Mouse (Mus musculus) thymus, postnatal 0 days (tissue): ENCODE results near the gene Adgrb2. TPM values are rescaled to one million over a fixed set of nuclear protein-coding genes. Genes with fewer than 3 reads are reported as not detected.
A peak's percentile ranks its signal among the peaks of the same experiment; 100 is the strongest.

Source experiments
- DNase-seq: peaks from one replicate; pipeline ENCODE4 v3.0.0-alpha.2; 2015; ENCODE audit warnings: low spot score
- polyA plus RNA-seq: library from polyadenylated mRNA; unstranded; fragments of >200 nt; fragmentation: Nextera tagmentation; extraction: Ambion mirVana; gene quantifications from 2 replicates; pipeline ENCODE4 v1.2.1, GENCODE M21; 2015

The Adgrb2 gene
- polyA plus RNA-seq, 1 experiment from 2014 or later: 0.17 TPM

DNA sequence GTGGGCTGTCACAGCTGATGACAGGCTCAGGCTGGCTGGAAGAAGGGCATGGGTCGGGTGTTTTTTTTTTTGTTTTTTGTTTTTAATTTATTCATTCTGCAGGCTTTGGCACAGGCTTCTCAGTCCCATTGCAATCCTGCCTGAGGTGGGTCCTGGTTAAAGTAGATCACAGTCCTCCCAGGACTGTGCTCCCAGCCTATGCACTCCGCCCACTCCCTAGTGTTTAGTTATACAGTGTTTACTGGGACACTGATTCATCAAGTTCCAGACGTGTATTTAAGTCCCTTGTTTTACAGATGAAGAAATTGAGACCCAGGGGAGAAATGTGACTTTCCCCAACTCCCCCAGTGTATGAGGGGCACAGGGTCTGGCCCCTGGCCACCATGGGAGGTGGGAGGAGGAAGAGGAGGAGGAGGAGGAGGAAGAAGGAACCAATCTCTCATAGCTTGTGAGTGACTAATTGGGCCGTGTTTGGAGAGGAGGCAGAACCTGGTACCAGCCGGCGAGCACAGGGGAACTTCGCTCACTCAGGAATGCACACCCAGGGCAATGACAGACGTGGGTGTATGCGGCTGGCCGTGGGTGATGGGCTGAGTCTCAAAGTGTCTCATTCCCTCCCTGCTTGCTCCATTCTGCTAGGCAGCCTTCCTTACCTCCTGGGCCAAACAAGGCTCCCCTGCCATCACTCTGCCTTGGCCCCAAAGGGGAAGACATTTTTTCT, 39.0 kb downstream of the Adgrb2 start:
- no peak for DNase-seq

DNA sequence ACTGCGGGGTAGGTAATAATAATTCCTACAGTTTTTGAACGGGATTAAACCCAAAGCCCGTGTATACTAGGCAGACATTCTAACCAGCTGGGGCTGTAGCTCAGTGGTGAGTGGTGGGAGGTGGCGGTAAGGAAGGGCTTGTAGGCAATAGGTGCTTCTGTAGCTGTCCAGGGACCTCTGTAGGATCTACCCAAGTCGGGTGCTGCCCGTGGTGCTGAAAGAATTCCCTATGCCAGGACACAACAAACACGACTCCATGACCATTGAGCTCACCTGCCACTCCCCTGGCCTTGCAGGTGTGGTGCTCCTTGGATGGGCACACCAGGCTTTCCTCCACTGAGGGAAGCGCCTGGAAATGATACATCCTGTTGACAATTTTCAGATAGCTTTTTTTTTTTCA, 40.9 kb downstream of the Adgrb2 start:
- no peak for DNase-seq

DNA sequence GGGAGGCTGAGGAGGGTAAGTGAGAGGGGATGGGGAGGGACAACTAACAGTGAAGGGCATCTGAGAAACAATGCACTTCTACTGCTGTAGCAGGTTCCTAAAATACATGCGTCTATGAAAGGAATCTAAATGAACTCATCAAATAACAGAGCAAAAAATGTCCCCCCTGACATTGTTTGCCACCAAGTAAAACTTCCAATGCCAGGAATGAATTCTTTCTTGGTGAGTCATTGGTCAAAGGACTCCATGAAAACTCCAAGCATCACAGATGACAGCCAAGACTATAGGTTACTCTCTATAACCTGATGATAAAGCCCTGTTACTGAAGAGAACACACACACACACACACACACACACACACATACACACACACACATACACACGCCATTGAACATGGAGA, 46.5 kb downstream of the Adgrb2 start:
- DNase-seq: no peak

DNA sequence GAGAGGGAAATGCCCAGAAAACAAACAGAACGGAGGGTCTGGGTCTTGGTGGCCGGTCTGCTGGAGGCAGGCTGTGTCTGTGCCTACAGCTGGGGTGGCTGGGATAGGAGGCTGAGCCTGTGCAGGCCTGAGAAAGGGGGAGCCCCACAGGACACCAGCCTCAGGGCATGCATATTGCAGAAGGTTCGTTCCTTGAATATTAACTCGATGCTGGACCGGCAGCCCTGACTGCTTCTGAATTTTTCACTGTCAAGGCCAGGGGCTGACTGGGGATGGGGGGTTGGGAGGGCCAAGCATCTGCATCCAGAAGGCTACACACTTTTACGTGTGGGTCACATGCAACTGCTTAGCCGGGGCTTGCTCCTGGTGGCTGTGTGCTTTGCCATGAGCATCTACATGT, 48.8 kb downstream of the Adgrb2 start:
- DNase-seq: no peak

DNA sequence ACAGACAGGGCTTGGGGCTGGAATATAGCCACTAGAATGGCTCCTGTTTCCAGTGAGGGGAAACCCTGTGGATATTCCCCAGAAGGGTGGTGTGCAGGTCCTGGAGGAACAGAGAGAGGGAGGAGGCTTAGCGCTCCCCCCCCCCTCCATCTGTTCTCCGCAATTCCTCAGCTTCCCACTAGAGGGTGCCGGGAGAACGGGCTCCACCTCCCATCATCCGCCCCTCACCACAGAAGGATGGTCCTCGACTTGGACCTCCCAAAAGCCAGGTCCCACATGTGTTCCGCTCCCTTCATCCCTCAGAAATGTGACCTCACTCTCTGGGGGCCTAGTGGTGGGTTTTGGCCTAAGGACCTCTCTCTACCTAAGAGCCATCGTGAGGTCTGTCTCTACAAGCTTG, 51.4 kb downstream of the Adgrb2 start:
- peak; percentile 27 for DNase-seq

DNA sequence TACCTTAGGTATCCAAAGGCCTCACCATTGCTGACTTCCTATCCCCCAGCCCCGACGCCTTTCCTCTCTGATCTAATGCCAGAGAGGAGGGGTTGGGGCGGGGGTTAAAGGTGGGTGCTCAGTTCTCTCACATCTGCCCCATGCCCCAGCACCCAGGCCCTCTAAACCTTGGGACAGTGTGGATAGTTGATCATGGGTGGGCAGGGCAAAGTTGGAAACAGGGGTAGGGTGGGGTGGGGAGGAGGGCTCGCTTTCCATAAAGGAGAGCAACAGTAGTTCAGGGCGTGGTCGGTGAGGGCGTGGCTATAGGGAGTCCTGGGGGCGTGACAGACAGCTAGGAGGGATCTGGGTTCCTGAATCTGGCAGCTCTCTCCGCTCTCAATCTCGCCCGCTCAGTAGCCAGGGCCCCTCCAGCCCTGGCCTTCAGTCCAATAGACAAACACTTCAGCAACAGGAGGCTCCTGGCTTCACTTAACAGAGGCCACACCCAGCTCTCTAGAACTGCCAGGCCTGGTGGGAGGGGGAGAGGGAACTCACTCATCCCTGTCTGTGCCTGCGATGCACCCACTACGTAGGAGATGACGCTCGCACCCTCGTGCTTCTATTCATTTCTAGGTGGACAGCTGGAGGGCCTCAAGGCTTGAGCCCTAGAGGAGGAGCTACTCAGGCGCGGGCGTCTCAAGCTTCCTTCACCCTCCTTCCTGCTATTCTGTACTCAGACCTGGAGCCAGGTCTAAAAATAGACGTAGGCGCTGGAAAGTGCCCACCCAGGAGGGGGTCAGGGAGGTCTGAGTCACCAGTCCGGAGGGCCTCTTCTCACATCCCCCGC, 52.1 kb downstream of the Adgrb2 start:
- DNase-seq: no peak

DNA sequence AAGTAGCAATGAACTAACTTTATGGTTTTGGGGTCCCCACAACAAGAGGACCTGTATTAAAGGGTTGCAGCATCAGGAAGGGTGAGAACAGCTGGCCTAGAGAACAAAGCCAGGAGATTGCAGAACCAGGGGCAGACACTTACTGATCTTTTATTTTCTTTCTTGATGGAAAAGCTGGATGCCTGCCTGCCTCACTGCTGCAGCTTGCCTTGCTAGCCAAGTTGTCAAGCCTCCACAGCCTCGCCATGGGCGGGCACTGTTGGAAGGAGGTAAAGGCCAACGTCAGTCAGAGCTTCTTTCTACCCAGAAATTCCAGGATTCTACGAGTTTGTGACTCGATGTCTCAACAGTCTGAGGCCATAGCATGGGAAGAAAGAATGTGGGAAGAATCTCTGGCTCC, 54.7 kb downstream of the Adgrb2 start:
- DNase-seq: no peak

DNA sequence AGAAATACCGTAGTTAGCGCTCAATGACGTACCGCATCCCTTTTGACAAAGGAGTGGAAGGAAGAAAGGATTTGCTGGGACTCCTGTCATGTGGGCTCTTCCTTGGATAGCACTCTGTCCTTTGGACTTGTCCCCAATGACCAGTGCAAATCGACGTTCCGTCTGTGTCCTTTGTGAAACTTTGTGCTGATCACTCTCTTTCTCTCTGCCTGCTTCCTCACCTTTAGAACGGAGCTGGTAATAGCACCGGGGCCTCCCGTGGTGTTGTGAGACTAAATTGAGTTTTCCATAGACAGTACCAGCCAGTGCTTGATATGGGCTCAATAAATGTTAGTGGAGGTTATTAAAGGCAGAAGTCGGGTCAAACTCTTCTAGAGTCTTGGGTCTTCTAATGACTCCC, 56.4 kb downstream of the Adgrb2 start:
- no peak for DNase-seq

DNA sequence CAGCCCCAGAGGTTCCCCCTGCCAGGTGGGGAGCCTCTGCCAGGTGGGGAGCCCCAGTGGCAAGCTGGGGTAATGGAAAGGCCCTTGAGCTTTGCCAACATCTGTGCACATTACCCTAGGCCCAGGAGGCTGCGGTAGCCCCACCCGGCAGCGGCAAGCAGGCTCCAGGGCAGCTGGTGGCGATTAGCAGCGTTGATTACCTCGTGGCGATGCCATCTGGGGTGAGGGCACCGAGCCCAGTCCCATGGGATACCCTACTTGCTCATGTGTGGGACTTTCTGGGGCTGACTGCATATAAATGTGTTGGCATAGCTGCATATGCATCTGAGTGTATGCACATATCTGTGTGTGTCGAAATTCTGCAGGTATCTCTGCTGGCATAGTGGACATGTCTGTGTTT, 59.5 kb downstream of the Adgrb2 start:
- no peak for DNase-seq

DNA sequence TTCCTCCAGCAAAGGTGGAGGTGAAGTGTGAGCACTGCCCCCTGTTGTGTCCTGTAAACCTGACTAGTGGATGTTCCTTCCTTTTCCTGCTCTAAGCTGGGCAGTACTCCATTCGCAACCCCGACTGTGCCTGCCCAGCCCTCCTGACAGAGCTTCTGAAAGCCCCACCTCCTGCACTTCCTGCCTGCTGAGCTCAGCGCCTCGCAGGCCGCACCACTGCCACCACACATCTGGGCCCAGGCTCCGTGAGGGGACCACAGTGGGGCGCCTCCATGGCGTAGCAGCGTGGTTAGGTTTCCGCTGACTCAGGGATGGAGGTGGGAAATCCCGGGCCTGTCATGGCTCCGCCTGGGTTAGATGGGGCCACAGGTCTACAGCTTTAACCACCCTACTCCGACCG, 60.9 kb downstream of the Adgrb2 start:
- DNase-seq: peak; percentile 84

DNA sequence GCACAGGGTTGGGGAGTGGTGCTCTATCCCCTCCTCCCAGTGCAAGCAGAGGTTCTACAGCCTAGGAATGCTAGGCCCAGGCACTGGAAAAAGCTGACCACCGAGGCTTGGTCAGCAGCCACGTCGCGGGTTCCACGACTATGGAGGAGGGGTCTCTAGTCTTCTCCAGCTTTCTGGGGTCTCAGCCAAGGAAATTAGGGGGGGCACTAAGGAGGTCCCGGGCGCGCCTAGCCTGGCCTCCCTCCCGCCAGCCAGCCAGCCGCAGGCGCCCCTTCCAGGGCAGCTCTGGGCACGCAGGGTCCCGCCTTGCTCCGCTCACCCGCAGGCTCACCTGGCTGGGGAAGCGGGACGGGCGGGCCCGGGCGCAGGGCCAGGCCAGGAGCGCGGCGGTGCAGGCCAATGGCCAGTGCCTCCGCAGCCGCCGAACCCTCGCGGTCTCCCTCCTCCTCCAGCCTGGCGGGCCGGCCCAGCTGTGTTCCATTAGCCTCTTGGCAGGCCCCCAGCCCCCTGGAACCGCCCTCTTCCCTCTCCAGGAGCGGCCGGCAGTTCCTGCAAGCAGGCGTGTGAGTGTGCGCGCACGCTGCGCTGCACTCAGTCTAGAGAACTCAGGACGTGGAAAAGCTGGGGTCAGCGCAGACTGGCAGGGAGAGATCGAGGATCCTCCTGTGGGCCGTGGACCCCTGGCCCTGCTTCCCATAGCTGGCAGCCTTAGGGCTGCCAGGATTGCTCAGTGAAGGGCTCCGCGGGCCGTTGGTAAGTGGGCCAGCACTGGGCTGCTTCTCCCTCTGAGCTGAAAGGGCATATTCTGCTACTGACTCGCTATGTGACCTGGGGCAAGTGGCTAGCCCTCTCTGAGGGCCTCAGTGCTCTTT, 62.9 kb downstream of the Adgrb2 start, which contains the start of gene Col16a1:
Gene Col16a1 (plus strand): TSS at position 510 of the 872 bp plus-strand sequence.
- no peak for DNase-seq

DNA sequence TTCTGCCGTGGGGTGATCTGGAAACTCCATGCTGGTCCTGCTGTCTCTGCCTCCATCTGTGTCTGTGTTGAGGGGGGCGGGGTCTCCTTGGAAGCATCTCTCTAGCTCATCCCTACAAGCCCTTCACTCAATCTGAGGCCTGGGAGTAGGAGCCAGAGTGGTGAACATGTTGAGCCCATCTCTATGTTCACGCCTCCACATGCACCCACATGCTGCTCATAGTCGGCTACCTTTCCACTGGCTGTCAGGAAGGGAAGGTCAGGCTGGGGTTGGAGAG, 63.5 kb downstream of the Adgrb2 start:
- DNase-seq: no peak

DNA sequence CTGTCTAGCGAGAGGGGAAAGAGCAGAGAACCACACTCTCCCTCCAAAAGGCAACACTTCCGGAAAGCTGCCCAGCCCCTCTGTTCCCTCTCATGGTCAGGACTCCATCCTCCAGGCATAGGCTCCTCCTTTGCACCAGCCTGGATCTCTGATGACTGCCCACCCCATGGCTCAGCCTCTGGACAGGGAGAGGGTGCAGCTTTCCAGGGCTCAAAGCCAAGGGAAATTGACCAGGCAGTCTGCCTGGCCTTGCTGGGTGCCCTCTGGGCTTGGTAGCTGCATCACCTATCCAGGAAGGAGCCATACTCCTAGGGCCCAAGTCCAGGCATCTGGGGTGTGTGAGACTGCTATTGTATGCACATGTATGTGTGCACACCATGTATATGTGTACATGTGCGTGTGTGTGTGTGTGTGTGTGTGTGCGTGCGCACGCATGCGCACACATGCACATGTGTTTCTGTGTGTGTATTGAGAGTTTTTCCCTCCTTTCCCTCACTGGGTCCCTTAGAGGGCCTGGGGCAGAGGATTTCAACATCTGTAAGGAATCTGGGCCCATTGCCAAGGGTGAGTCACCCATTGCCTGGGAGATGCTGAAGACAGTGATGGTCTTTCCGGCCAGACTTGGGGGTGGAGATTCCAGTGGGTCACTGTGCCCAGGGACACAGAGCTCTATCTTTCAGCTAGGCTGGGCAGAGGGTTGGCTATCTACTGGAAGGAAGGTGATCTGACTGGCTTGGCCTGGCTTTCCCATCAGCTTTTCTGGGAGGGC, 65.6 kb downstream of the Adgrb2 start:
- no peak for DNase-seq

DNA sequence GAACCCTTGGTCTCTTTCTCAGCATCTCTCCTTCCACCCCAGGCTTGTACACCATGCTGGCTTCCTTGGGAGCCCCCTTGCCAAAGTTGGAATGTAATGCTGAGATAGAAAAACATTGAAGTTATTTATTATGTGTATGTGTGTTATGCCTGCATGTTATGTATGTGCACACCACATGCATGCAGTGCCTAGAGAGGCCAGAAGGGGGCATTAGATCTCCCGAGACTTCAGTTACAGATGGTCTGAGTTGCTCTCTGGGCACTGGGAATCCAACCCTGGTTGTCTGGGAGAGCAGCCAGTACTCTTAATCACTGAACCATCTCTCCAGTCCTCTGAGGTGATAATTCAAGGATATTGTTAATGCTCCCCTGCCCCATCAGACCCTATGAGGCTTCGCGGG, 67.6 kb downstream of the Adgrb2 start:
- DNase-seq: no peak

DNA sequence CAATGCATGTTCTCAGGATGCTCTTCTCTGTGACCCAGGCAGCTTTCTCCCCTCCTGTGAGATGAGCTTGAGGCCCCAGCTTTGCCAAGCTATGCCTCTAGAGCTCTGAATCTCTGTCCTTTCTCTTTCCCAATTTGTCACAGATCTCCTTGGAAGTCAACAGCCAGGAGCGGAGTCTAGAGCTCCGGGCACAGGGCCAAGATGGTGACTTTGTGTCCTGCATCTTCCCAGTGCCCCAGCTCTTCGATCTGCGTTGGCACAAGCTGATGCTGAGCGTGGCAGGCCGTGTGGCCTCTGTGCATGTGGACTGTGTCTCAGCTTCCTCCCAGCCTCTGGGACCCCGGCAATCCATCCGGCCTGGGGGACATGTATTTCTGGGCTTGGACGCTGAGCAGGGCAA, 68.4 kb downstream of the Adgrb2 start:
- no peak for DNase-seq

DNA sequence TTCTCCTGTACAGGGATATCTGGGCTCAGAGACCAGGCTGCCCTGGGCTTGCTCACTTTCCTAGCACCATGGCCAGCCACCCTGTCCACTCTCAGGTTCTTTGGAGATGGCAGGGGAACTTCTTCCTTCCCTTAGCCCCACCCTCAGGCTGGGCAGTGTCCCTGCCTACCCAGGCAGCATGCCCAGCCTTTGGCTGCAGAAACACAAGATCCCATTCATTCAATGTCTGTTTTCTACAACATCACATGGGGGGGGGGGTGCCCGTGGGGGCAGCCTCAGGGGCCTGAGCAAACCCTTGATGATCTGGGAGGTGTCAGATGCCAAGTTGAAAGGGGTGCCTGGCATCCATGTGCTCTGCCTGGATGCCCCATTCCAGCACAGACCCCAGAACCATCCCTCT, 70.1 kb downstream of the Adgrb2 start:
- DNase-seq: no peak

DNA sequence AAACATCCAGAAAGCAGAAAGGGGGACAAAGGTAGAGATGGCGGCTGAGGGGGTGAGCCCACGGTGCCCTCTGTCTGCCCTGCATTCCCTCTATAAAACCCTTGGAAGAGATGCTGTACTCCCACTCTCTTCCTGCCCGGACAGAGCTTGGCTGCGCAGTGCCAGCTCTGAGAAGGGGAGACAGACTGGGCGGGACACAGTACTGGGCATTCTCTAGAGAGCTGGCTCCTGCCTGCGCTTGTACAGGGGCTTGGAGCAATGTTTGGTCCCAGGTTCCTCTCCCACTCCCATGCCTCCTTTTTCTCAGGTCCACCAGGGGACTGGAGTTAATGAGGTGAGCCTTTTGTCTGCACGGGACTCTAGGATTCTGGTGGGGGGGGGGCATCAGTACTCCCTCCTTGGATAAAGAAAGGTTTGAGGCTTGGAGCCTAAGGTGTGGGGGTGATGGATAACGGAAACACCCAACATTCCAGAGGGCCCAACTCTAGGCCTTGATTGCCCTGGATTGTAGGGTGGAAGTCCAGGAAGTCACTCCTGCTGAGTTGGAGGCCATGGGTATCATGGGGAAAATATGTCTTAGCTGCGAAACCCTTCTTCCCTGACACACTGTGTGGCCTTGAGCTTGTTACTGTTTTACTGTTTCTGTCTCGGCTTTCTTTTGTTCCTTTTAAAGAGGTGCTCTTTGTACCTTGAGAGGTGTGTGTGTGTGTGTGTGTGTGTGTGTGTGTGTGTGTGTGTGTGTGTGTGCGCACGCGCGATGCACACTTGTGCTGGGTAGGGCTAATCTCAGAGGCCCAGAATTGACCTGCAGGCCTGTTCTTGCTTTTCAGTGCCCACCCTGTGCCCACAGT, 70.7 kb downstream of the Adgrb2 start:
- no peak for DNase-seq

DNA sequence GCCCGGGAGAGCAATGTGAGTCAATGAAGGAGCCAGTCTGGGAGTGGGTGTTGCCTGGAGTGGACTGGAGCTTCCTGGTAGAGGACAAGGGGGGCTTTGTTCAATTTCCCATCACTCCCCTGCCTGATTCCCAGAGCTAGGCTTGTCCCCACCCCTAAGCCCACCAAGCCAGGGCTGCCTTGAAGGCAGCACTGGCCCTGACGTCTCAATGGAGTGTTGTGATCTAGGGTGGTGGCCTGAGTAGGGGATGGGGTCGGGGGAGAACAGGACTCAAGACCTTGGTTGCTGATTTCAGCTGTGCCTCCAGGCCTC, 71.3 kb downstream of the Adgrb2 start:
- no peak for DNase-seq

DNA sequence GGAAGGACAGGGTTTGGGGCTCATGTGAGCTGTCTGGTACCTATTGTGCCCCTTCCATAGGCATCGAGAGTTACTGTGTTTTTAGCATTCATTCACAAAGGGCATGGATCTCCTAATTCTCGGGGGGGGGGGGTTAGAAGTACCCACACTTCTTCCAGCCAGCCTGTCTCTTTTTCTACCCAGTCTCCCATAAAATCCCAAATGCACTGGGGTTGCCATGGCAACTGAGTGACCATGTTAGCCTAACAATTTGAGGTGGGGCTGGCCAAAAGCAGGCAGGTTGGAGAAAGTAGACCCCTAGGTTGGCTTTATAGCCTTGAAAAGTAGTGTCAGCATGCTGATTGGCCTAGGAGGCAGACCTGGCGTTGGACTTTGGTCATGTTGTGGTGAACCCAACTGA, 71.8 kb downstream of the Adgrb2 start:
- no peak for DNase-seq

DNA sequence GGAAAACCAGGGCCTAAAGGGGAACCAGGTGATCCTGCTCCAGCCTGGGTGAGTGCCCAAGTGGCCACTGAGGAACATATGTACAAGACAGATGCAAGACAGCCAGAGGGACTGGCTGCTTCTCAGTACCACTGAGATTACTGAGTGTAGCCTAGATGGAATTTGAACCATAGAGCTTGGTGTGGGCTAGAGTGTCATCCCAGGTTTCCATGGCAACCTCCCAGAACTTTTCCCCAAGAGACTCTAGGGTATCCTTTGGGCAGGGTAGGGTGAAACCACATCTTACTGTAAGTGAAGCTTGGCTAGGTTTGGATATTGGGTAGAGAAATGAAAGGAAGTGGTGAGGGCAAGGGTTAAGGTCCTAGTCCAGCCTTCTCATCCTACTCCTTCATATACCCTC, 76.3 kb downstream of the Adgrb2 start:
- DNase-seq: no peak

DNA sequence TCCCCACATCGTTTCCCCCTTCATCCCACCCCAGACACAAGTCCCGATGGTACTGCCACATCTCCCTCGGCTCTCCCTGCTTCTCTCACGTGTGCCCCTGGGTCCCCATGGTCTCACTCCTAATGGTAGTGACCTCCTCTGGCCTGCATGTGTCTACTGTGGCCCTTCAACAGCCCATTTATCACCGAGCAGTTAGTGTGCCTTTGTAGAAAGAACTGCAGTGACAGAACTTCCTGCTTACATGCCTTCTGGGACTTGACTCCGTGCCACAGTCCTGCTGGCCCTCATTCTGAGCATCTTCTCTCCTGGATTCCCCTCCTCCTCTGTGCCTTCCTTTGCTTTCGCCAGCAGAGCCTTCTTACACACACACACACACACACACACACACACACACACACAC, 78.5 kb downstream of the Adgrb2 start:
- no peak for DNase-seq
